Mouse (Mus musculus): ENCODE results near the gene Crip2.

- TF ChIP-seq TAL1 (IDR thresholded peaks at IDR 0.05; ENCODE audit: low read length) = no peak
- TF ChIP-seq GATA1 (IDR thresholded peaks at IDR 0.05; ENCODE audit: low read length) = no peak
Observed at GRCm38 (mm10) chr12:113153971-113154370, 13.9 kb downstream of the Crip2 start.
